Mouse (Mus musculus) midbrain, embryonic 15.5 days (tissue): ENCODE measurements around the gene Gne. TPM values are rescaled to one million over a fixed set of nuclear protein-coding genes. Genes with fewer than 3 reads are reported as not detected.

Experiments used
- ATAC-seq: fragments of 200-750 bp; cut with Nextera tagmentation; replicated peaks from 2 replicates; pipeline ENCODE4 v1.8.0; 2017; ENCODE audit warnings: moderate TSS enrichment
- H3K27ac ChIP-seq: fragments of 300-500 bp; sonication (generic); 2 replicates; pipeline ENCODE4 v1.5.1; 2015; ENCODE audit warnings: mild to moderate bottlenecking, inconsistent platforms
- H3K27me3 ChIP-seq: fragments of 300-500 bp; sonication (generic); replicated peaks from 2 replicates; pipeline ENCODE4 v1.6.1; 2015; ENCODE audit warnings: inconsistent platforms
- H3K36me3 ChIP-seq: fragments of 300-500 bp; sonication (generic); replicated peaks from 2 replicates; pipeline ENCODE4 v1.6.1; 2015; ENCODE audit warnings: inconsistent platforms
- H3K4me1 ChIP-seq: fragments of 300-500 bp; sonication (generic); 2 replicates; pipeline ENCODE4 v1.6.1; 2015; ENCODE audit warnings: inconsistent platforms
- H3K4me2 ChIP-seq: fragments of 300-500 bp; sonication (generic); 2 replicates; pipeline ENCODE4 v1.6.1; 2015; ENCODE audit warnings: inconsistent platforms, mild to moderate bottlenecking, moderate library complexity
- H3K4me3 ChIP-seq: fragments of 300-500 bp; sonication (generic); 2 replicates; pipeline ENCODE4 v1.5.1; 2015; ENCODE audit warnings: mild to moderate bottlenecking, inconsistent platforms
- H3K9ac ChIP-seq: fragments of 300-500 bp; sonication (generic); 2 replicates; pipeline ENCODE4 v1.6.1; 2015; ENCODE audit warnings: mild to moderate bottlenecking, inconsistent platforms
- H3K9me3 ChIP-seq: fragments of 300-500 bp; sonication (generic); 2 replicates; pipeline ENCODE4 v1.6.1; 2016; ENCODE audit warnings: inconsistent platforms
- WGBS: fragments of 180-500 bp; shearing (Covaris S2); methylation state at CpG from one replicate; pipeline ENCODE4 v1.1.7; 2015; ENCODE audit warnings: mixed read lengths; 5-methylcytosine and 5-hydroxymethylcytosine counted together
- polyA plus RNA-seq: library from polyadenylated mRNA; unstranded; fragments of >200 nt; fragmentation: Nextera tagmentation; extraction: Ambion mirVana; gene quantifications from 2 replicates; pipeline ENCODE4 v1.2.1, GENCODE M21; 2015

Gne gene
- 25.5 and 29.3 TPM in 2 replicates for polyA plus RNA-seq

- WGBS = 25% methylated on average over 11 of the region's 11 CpGs
- H3K27ac ChIP-seq = no peak within 1 kb of the TSS
Measured at GRCm38 (mm10) chr4:44083945-44084344, at the start of gene Gne. Gene Gne, minus strand, starts transcription at chr4:44084177.

DNA sequence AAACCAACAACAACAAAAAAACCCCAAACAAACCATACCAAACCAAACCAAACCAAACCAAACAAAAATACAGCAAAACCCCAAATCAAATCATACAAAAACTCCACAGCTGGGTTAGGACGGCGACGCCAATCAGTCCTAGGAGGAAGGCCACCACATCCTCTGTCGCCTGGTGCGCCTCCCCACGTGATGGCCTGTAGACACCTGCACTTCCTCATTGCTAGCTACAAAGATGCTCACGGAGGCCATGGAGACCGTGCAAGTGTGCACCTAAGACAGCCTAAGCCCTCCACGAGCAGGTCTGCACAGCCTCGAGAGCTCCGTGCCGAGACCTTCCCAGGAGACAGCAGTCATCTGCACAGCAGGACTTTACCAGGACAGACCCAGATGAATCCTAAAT lies 42.8 kb upstream of the Gne start:
- H3K36me3 ChIP-seq = peaks cover 47% of the 10 kb centered on the region
- H3K4me3 ChIP-seq = no peak overlapping the region
- H3K9ac ChIP-seq = no peak overlapping the region
- H3K4me1 ChIP-seq = no peaks in the 10 kb centered on the region
- WGBS = 95% methylated on average over 12 of the region's 12 CpGs
- H3K4me2 ChIP-seq = no peak overlapping the region
- no peaks in the 10 kb centered on the region for H3K9me3 ChIP-seq
- no peak for ATAC-seq
- H3K27me3 ChIP-seq = no peaks in the 10 kb centered on the region
- no peak overlapping the region for H3K27ac ChIP-seq

More at GRCm38 (mm10) chr4:44083945-44084344, at the start of gene Gne:
- ATAC-seq = no peak
- Histone ChIP-seq H3K4me1 (no peaks in the 10 kb centered on the region), H3K36me3 (no peaks in the 10 kb centered on the region), H3K9me3 (no peaks in the 10 kb centered on the region), H3K4me3 (no peak within 1 kb of the TSS), H3K27me3 (no peaks in the 10 kb centered on the region), H3K4me2 (no peak within 1 kb of the TSS), H3K9ac (no peak within 1 kb of the TSS)

DNA sequence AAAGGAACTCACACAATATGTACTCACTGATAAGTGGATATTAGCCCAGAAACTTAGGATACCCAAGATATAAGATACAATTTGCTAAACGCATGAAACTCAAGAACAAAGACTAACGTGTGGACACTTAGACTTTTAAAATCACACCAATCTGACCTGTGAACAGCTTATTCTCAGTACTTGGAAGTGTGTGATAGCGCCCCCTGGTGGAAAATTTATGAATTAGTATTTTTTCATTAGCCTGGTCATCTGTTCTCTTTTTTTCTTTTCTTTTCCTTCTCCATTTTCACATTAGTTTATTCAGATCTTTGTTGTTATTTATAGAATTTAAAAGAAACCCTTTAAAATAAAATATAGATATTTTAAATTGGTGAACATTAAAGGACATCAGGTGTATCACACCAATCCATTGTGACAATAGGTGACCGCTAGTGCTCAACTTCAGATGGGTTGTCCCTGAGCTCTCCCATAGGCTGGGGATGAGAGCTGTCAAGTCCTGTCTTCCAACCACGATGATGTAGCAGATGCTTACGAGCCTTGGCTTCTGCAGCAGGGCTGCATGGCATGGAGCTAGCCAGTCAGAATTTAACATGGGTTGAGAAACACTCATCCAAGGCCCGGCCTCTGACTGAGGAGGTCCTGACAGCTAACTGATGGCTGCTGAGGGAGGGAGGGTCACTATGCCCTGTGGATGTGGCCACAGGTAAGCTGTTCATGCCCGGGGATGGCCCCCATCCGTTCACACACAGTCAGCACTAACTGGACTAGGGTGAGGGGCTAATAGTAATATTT lies 35.6 kb upstream of the Gne start:
- no peak for ATAC-seq
- WGBS = 49% methylated on average over 9 of the region's 9 CpGs
- H3K4me1 ChIP-seq = no peaks in the 10 kb centered on the region
- no peak overlapping the region for H3K27ac ChIP-seq
- H3K27me3 ChIP-seq = no peaks in the 10 kb centered on the region
- no peak overlapping the region for H3K4me2 ChIP-seq
- H3K4me3 ChIP-seq = no peak overlapping the region
- no peaks in the 10 kb centered on the region for H3K9me3 ChIP-seq
- no peaks in the 10 kb centered on the region; the same call in 1 of the 2 replicates for H3K36me3 ChIP-seq
- no peak overlapping the region for H3K9ac ChIP-seq

DNA sequence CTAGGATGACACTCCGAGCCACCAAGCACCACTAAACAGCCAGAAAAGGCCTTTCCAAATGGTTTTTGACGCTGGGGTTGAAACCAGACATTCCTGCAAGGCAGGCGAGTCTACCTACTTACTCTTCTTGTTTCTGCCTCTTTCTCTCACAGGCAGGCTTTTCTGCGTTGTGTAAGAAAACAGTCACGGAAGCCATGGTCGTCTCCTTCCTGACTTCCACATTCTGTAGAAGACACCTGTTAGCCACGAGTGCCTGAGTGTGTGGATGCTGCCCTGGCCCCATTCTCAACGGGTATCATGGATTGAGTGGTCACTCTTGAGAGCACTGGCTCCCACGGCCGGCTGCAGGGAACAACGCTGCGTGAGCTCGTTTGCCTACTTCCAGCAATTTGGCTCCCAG lies 31.1 kb upstream of the Gne start:
- no peaks in the 10 kb centered on the region for H3K4me1 ChIP-seq
- H3K36me3 ChIP-seq = no peaks in the 10 kb centered on the region
- no peaks in the 10 kb centered on the region for H3K9me3 ChIP-seq
- no peak overlapping the region for H3K4me3 ChIP-seq
- WGBS = 86% methylated on average over 13 of the region's 13 CpGs
- no peak for ATAC-seq
- no peaks in the 10 kb centered on the region for H3K27me3 ChIP-seq
- H3K9ac ChIP-seq = no peak overlapping the region
- H3K27ac ChIP-seq = no peak overlapping the region
- H3K4me2 ChIP-seq = no peak overlapping the region

- H3K27ac ChIP-seq = no peak overlapping the region
- H3K27me3 ChIP-seq = no peaks in the 10 kb centered on the region
- no peak overlapping the region for H3K9ac ChIP-seq
- no peaks in the 10 kb centered on the region for H3K4me1 ChIP-seq
- no peak overlapping the region for H3K4me3 ChIP-seq
- no peaks in the 10 kb centered on the region for H3K36me3 ChIP-seq
- no peaks in the 10 kb centered on the region for H3K9me3 ChIP-seq
- ATAC-seq = no peak
- WGBS = 41% methylated on average over 16 of the region's 16 CpGs
- H3K4me2 ChIP-seq = no peak overlapping the region; the same call in 1 of the 2 replicates
Measured at GRCm38 (mm10) chr4:44113393-44114138, 29.6 kb upstream of the Gne start.

DNA sequence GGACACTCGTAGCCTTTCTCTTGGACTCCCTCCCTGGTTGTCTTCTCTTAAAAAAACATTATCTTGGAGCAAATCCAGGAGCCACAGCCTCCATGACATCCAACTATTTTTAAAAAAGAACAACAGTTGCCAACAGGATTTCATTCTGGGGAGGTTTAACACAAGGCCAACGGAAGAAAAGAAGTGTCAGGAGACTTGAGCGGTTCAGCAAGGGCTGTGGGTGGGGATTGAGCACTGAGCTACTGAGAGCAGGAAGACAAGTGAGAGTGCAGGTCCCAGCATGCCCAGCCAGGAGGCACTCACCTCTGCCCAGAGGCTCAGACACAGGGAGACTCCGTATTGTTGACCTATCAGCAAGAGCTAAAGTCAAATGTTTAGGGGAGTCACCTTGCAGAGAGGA lies 28.8 kb upstream of the Gne start:
- Histone ChIP-seq H3K4me1 (no peaks in the 10 kb centered on the region), H3K27me3 (no peaks in the 10 kb centered on the region), H3K9me3 (no peaks in the 10 kb centered on the region), H3K36me3 (no peaks in the 10 kb centered on the region), H3K27ac (no peak overlapping the region), H3K4me2 (no peak overlapping the region), H3K9ac (no peak overlapping the region), H3K4me3 (no peak overlapping the region)
- 26% methylated on average over 4 of the region's 4 CpGs for WGBS
- ATAC-seq = no peak

- H3K27me3 ChIP-seq = no peaks in the 10 kb centered on the region
- no peak overlapping the region for H3K27ac ChIP-seq
- H3K4me3 ChIP-seq = no peak overlapping the region
- ATAC-seq = no peak
- no peaks in the 10 kb centered on the region for H3K36me3 ChIP-seq
- WGBS = 87% methylated on average over 7 of the region's 7 CpGs
- no peaks in the 10 kb centered on the region for H3K9me3 ChIP-seq
- no peak overlapping the region for H3K9ac ChIP-seq
- no peak overlapping the region for H3K4me2 ChIP-seq
- H3K4me1 ChIP-seq = peaks cover 5% of the 10 kb centered on the region; the same call in 1 of the 2 replicates
Measured at GRCm38 (mm10) chr4:44110771-44111170, 26.8 kb upstream of the Gne start.

- H3K4me2 ChIP-seq = no peak overlapping the region
- H3K27ac ChIP-seq = no peak overlapping the region
- ATAC-seq = no peak
- 89% methylated on average over 6 of the region's 6 CpGs for WGBS
- no peak overlapping the region for H3K9ac ChIP-seq
- H3K4me1 ChIP-seq = peaks cover 5% of the 10 kb centered on the region; the same call in 1 of the 2 replicates
- H3K4me3 ChIP-seq = no peak overlapping the region
- no peaks in the 10 kb centered on the region for H3K27me3 ChIP-seq
- H3K9me3 ChIP-seq = no peaks in the 10 kb centered on the region
- no peaks in the 10 kb centered on the region for H3K36me3 ChIP-seq
Measured at GRCm38 (mm10) chr4:44108297-44108696, 24.3 kb upstream of the Gne start.

DNA sequence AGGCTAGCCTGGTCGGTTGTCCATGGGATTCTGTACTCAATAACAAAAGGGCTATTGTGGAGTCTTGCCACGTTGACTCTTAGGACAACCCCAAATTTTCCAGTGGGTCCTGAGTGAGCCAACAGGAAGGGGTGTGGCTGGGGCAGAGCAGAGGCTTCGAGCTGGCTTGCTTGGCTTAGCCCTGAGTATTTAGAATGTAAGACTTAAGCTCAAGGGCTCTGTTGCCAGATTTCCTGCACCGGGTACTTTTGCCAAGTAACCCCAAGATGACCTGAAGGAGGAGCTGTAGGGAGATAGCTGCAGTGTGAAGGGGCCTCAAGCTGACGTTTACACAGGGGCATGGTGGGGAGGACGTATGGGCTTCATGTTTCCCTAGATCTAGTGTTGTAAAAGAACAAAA lies 23.4 kb upstream of the Gne start:
- ATAC-seq = no peak
- no peak overlapping the region for H3K9ac ChIP-seq
- H3K27ac ChIP-seq = no peak overlapping the region
- WGBS = 55% methylated on average over 6 of the region's 6 CpGs
- H3K4me2 ChIP-seq = no peak overlapping the region
- H3K4me3 ChIP-seq = no peak overlapping the region
- H3K4me1 ChIP-seq = peaks cover 5% of the 10 kb centered on the region; the same call in 1 of the 2 replicates
- H3K36me3 ChIP-seq = no peaks in the 10 kb centered on the region
- H3K27me3 ChIP-seq = no peaks in the 10 kb centered on the region
- no peaks in the 10 kb centered on the region for H3K9me3 ChIP-seq

DNA sequence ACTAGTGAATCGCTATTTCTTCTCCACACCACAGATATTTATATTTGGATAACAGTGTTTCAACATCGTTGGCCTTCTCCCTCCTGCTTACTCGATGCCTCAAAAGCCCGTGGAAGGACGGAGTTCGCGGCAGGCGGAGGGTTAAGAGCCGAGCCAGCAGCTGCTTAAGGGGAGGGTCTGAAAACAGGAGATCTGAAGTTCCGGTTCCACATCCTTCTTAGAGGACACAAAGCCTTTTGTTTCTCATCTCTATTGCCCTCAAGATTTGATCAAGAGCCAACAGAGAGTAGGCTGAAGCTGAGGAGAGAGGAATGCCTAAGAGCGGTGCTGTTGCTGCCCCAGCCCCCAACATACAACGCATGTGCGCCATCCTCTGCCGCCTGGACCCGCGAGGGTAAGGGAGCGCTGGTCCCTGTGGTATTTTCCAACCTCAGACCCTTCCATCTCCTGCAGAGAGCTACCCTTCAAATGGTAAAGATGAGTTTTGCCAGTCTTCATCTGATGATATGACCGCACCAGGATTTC lies 22.4 kb upstream of the Gne start:
- Histone ChIP-seq H3K4me2 (peak overlapping the region; percentile 35), H3K9ac (no peak overlapping the region), H3K4me3 (peak overlapping the region; percentile 8), H3K4me1 (peaks cover 5% of the 10 kb centered on the region; the same call in 1 of the 2 replicates), H3K36me3 (no peaks in the 10 kb centered on the region), H3K27ac (no peak overlapping the region), H3K27me3 (no peaks in the 10 kb centered on the region), H3K9me3 (no peaks in the 10 kb centered on the region)
- no peak for ATAC-seq
- 29% methylated on average over 18 of the region's 18 CpGs for WGBS

- H3K27me3 ChIP-seq = no peaks in the 10 kb centered on the region
- no peak overlapping the region for H3K4me2 ChIP-seq
- H3K36me3 ChIP-seq = no peaks in the 10 kb centered on the region
- no peak overlapping the region for H3K27ac ChIP-seq
- no peak for ATAC-seq
- H3K9me3 ChIP-seq = no peaks in the 10 kb centered on the region
- H3K9ac ChIP-seq = no peak overlapping the region
- 62% methylated on average over 8 of the region's 8 CpGs for WGBS
- H3K4me3 ChIP-seq = no peak overlapping the region
- peaks cover 5% of the 10 kb centered on the region; the same call in 1 of the 2 replicates for H3K4me1 ChIP-seq
Measured at GRCm38 (mm10) chr4:44104195-44104917, 20.4 kb upstream of the Gne start.

- no peak overlapping the region for H3K27ac ChIP-seq
- no peak overlapping the region for H3K4me2 ChIP-seq
- H3K27me3 ChIP-seq = no peaks in the 10 kb centered on the region
- no peaks in the 10 kb centered on the region for H3K36me3 ChIP-seq
- 90% methylated on average over 8 of the region's 8 CpGs for WGBS
- ATAC-seq = no peak
- no peak overlapping the region for H3K9ac ChIP-seq
- no peaks in the 10 kb centered on the region for H3K9me3 ChIP-seq
- H3K4me3 ChIP-seq = no peak overlapping the region
- peaks cover 5% of the 10 kb centered on the region; the same call in 1 of the 2 replicates for H3K4me1 ChIP-seq
Measured at GRCm38 (mm10) chr4:44103620-44104019, 19.6 kb upstream of the Gne start.
